Mouse (Mus musculus) heart, postnatal 14 days (tissue): ENCODE measurements at regions not wholly inside any gene's neighbourhood (a gene's known extent, or its start where the extent isn't known, plus 50 kb on each side); places are given as distances from the start of the nearest gene placed in this dataset.
A peak's percentile ranks its signal among the peaks of the same experiment; 100 is the strongest.

Source experiments
- DNase-seq, 2 experiments: peaks; one replicate each; pipeline ENCODE4 v3.0.0; 2021 to 2022
- intact Hi-C: fragments of 180-260 bp; cut with DNase I; formaldehyde crosslinking; loops from one replicate; pipeline ENCODE4 v1.15.1; 2025

DNA sequence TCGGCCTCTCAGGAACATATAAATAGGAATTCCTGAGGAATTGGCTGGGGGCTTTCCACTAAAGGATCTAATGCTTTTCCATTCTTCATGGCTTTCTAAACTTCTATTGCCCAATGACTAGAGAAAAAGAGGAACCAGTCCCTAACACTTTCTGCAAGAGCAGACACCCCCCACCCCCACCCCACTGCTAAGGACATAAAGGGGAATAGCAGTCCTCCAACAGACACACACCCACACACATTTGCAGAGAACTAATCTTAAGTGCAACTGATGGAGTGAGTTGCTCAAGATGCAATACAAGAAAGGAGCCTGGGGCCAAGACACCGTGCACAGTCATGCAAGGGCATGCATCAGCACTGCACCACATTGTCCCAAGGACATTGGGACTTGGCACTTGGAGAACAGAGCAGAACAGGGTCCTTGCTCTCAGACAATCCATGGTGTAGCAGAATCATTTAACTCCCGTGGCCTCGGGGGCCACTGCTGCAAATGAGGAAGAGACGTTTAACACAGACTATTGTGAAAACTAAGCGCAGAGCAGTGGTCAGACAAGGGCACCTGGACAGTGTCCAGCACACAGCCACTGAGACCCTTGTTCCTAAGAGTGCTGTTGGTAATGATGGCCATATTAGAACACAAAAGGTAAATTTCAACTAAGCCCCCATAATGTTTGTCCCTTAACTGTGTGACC lies 161.1 kb downstream of the Xpnpep1 start:
- DNase-seq: no peak
- intact Hi-C loops: no loop called here

DNA sequence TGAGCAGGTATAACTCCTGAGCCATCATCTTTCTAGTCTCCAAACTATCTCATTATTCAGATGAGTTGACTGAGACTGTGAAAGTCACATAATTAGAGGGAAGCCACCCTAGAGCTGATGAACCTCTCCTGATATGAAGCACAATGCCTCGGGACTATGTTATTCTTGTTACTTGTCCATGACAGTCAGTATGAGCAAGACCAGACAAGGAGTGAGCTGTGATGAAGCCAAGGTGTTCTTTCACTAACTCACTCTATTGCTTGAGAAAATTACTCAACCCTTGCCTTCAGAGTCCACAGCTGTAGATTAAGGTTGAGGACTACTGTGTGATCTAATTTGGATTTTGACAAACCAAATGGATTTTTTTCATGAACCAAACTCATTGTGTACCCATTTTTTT lies 173.4 kb downstream of the Xpnpep1 start:
- no peak for DNase-seq
- intact Hi-C loops: no loop called here

DNA sequence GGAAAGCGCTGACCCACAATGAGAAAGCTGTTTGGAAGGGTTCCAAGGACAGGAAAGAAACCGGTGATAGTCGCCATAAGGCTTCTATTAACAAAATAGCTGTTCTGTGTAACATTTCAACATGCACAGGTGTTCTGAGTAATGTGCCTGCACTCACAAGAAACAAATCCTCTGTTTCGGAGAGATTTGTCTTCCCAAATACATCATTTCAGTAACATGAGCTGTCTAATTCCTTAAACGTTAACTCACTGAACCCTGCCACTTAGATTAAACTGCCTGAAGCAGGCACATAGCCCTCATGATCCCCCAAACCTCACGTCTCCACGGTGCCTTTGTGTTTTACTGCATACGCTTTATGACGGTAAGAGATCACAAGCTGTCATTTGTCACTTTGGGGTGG lies 178.4 kb downstream of the Xpnpep1 start:
- intact Hi-C loops: no loop called here
- no peak for DNase-seq

GRCm38 (mm10) chr19:52854068-52854682 lies 185.8 kb downstream of the Xpnpep1 start:
- intact Hi-C loops: no loop called here
- peak; percentile 12 to 43 for DNase-seq

GRCm38 (mm10) chr19:52816202-52816601 lies 223.8 kb downstream of the Xpnpep1 start:
- intact Hi-C loops: no loop called here
- DNase-seq: no peak

DNA sequence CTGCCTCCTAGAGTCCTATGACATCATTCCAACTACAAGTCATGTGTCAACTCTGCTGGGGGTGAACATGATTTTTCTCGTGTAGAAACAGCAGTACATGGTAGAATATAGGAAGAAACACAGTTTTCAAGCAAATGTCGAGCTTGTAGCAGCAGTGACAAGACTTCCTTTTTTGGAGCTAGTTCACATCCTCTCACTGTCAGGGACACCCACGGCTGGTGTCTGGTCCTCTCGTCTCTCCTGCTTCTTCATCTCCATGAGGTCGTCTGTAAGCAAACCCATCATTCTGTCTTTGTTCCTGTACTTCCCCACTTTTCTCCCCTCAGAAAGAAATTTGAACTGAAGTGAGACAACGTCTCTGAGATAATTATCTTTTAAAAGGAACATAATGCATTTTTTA lies 228.0 kb downstream of the Xpnpep1 start:
- DNase-seq: no peak
- intact Hi-C loops: no loop called here

DNA sequence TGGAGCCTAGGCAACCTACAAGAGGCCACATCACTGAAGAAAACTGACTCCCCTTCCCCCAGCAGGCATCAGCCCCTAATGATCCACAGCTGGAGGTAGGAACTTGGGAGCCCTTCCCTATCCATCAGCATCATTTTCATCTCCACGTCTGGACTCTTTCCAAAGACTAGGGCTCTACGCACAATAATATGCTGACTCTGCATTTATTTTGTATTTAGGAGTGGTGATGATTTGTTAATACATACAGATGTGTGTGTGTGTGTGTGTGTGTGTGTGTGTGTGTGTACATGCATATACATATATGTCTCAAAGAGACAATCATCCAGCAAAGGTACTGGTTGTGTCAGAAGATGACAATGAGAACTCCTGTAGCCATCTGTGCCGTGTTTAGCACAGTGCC lies 251.2 kb downstream of the Xpnpep1 start:
- intact Hi-C loops: no loop called here
- no peak for DNase-seq

DNA sequence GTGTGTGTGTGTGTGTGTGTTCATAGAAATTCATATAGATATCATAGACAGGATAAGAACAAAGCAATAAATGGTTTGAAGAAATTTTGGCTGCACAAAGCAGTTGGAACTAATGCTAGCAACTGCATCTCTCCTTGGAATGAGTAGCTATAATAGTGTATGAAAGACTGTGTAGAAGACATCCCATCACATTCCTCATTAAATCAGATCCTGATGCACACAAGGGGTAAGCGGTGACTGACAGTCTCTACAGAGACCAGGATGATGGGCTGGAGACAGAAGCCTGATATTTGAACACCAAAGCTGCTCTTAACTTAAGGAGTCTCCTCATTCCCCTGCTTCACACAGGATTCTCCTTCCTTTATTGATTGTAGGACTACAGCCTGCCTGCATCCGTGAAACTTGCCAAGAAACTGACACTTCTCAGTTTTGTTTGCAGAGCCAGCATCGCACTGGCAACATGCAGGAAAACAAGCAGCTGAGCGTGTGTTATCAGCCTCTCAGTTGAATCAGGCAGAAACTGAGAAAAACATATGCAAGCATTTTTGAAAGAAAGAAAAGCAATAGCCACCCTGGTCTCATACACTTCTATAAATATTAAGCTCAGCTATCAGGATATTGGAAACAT lies 271.1 kb downstream of the Xpnpep1 start:
- DNase-seq: no peak
- intact Hi-C loops: no loop called here

DNA sequence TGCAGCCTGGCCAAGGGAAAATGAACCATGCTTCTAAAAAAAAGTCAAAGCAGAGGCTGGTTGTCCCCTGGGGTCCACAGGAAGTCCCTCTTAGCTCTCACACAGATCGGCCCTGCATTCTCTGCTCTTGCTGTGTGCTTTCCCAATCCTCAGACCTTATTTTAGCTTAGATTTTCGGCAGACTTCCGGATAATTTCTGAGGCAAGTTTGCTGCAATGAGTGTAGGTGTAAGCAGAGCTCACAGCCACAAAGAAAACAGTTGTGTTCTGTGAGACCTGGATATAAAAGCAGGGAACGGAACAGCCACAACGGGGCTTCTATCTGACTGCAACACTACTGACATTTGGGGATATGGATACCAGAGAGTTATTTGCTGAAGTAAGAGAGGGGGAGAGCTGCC lies 271.9 kb downstream of the Xpnpep1 start:
- intact Hi-C loops: no loop called here
- DNase-seq: no peak

DNA sequence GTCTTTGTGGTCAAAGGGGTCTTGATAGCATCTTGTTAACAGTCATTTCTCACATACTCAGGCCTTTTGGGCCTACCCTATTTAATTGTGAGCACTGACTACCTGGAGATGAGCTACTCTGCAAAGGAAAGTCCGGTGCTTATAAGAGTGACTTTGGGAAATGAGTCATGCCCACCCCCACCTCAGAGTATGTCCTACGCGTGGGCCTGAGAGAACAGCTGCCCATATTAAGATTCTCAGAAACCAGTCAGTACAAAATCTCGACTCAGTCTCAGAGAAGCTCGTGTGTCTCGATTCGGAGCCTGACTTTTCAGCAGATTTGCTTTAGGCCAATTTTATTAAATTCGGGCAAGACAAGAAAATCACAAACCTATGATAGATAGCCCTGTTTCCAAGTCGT lies 301.1 kb downstream of the Xpnpep1 start:
- no peak for DNase-seq
- intact Hi-C loops: no loop called here

DNA sequence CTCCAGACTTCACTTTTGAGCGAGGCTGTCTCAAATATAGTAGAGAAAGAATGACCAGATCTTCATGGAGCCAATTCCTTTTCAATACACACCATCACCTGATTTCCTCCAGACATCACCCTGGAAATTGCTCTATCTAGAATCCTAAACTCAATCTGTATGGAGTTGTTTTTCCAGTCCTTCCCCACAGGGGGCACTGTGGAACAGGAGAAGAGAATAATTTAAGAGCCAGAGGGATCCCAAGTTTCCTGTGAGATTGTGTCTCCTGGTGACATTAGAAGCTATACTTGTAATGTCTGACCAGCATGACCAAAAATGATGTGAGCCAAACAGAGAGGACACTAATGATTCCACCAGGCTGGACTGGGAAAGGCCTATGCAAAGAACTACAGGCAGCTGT lies 318.2 kb downstream of the Xpnpep1 start:
- intact Hi-C loops: loop anchor here (10.0 kb wide), 1 partner anchor 203 kb away; no protein-coding TSS in a partner anchor

DNA sequence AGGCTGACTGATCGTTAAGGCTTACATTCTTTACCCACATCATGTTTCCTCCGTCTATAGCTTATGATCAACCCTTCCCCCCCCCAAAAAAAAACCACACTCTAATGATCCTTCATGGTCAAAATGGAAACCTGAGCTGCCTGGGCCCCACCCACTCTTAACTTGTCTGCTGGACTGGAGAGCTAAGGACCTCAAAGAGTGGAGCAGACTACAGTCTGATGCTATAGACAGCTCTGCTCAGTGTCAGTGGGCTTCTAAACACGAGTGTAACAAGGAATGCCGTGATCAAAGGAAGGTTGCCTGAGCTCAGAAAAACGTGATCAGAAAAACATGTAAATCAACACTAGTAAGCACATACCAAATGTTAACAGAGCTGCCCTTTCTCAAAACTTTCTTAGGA lies 324.7 kb downstream of the Xpnpep1 start:
- no peak for DNase-seq
- intact Hi-C loops: no loop called here

More for the DNA sequence above, 318.2 kb downstream of the Xpnpep1 start:
- peak in 1 of 2 experiments; percentile 6 for DNase-seq

DNA sequence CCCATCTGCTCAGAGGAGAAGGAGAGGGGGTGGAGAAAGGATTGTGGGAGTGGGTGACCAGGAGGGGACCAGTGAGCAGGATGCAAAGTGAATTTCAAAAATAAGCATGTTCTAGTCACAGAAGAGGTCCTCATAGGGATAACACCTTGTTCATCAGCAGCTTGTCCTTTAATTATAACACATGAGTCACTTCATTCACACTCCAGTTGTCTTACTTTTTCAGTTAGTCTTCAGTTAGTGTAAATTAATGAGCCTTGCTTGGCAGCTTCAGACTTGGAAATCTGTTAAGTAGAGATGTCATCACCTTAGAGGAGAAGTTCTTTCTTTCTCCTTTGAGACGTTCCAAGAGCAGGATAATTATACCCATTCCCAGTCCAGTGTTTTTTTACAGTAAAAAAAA lies 332.3 kb downstream of the Xpnpep1 start:
- DNase-seq: no peak
- intact Hi-C loops: no loop called here

DNA sequence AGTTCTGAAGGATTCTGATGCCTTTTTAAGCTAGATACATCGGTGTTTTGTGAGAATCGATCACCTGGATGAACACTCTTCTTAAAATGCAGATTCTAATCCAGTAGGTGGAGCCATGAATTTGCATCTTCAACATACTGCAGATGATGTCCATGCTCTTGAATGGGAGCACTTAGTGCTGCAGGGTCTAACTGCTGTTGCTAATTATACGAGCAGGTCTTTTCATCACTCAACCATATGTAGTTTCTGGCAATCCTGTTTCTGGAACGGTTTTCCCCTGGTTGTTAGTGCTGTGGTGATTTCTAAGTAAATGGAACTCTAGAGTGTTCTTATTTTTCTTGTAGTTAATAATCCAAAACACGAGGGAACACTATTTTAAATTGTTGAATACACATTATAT lies 379.0 kb downstream of the Xpnpep1 start:
- intact Hi-C loops: no loop called here
- no peak for DNase-seq

DNA sequence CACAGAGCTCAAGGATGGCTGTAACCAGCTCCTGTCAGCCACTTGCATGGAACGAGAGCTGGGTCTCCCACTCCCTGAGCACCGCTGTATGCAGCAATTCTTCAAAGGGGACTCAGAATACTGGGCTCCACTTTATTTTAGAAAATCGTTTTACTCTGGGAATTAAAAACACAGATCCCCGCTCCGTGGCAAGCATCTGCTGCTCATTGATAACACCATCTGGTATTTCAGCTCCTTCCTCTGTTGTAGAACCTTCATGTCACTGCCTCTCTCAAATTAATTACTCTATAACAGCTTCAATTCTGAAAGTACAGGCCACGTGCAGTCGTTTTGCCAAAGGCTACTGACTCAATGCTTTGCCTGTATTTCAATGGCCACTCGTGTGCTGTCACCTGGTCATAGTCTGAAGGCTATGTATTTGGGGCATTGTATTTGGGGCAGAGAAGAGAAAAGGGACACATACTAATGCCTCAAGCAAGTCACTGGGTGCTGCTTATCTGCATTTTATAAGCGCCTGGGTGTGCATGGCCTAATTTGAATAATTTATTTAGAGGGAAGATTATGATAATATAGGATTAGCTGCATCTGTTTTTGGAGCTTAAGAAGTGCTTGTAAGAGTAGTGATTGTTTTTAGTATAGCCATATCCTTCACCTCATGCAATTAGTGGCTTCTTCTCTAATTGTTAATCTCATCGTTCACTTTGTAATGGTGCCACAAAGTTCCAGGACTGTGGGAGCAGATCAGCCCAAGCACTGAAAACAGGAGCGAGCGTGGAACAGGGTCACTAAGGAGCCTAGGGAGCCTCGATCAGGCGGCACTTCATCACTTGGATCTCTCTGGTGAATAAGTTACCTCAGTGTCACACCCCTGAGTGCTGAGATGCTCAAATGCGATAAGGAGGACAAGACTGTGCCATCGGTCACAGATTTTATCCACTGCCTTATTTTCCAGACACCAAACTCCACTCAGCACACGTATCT lies 383.3 kb downstream of the Ins1 start:
- intact Hi-C loops: no loop called here
- DNase-seq: no peak

- no peak for DNase-seq
- intact Hi-C loops: no loop called here
Measured at GRCm38 (mm10) chr19:52640228-52640627, 376.1 kb downstream of the Ins1 start.

- intact Hi-C loops: no loop called here
- no peak for DNase-seq
Measured at GRCm38 (mm10) chr19:52632501-52632900, 368.4 kb downstream of the Ins1 start.

GRCm38 (mm10) chr19:52624310-52624709 lies 360.2 kb downstream of the Ins1 start:
- intact Hi-C loops: loop anchor here (5.0 kb wide), 2 partner anchors 298 to 353 kb away; no protein-coding TSS in a partner anchor
- no peak for DNase-seq

DNA sequence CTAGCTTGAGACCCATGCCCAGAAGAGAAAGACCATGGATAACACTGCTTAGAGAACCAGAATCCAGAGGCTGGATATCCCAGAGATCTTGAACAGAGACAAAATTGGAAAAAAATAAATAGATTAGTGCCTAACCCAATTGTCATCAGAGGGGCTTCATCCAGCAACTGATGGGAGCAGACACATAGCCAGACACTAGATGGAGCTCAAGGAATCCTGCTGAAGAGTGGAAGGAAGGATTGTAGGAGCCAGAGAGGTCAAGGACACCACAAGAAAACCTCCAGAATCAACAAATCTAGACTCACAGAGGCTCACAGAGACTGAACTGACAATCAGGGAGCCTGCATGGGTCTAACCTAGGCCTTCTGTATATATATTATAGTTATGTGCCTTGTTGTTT lies 359.4 kb downstream of the Ins1 start:
- intact Hi-C loops: loop anchor here (5.0 kb wide), 2 partner anchors 299 to 354 kb away; no protein-coding TSS in a partner anchor
- DNase-seq: no peak

- intact Hi-C loops: no loop called here
- DNase-seq: no peak
Measured at GRCm38 (mm10) chr19:52613353-52613752, 349.3 kb downstream of the Ins1 start.

DNA sequence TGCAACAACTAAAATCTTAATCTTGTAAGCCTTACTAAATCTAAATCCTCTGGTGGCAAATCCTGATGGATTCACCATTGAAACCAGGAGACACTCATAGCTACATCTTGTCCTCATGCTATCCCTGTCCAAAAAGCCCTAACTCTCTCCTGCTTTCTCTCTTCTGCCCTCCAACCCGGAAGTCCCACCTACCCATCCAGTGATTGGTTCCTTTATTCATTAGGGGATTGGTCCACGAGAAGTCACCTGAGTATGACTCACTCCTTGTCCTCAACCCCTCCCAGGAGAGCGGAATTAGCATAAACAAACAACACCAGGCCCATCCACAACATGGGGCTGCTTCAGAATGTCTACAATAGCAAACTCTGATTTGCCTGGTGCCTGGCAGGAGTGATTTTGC lies 342.8 kb downstream of the Ins1 start:
- intact Hi-C loops: no loop called here
- DNase-seq: no peak
